Mouse (Mus musculus) urinary bladder, adult 2 months (tissue): ENCODE data around the gene Nrxn3. TPM values are rescaled to one million over a fixed set of nuclear protein-coding genes. Genes with fewer than 3 reads are reported as not detected.

Source experiments
- DNase-seq: peaks from one replicate; pipeline ENCODE4 v3.0.0; 2022; ENCODE audit warnings: low spot score
- polyA plus RNA-seq: library from polyadenylated mRNA; depleted of rRNA; stranded (reverse); fragments of >200 nt; gene quantifications from 2 replicates; pipeline ENCODE4 v1.2.3, GENCODE M21; 2012

Gene Nrxn3
- polyA plus RNA-seq, 1 experiment = 0.28 TPM

DNA sequence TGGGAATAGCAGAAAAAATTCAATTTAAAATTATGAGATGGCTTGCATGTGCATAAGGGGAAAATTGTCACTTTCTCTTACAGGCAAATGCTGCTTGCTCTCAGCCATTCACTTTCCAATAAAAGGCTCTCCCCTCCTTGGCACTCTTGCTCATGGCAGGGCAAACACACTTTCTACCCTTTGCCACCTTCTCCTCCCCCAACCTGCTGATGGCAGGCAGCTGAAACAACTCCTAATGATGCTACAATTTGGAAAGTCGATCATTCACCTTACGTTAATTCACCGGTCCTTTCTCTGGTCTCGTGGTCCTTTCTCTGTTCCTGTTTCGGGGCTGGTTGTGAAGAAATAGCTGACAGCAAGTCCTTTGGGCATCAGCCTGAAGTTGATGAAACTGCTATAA lies 1091.0 kb downstream of the Nrxn3 start:
- DNase-seq = no peak

DNA sequence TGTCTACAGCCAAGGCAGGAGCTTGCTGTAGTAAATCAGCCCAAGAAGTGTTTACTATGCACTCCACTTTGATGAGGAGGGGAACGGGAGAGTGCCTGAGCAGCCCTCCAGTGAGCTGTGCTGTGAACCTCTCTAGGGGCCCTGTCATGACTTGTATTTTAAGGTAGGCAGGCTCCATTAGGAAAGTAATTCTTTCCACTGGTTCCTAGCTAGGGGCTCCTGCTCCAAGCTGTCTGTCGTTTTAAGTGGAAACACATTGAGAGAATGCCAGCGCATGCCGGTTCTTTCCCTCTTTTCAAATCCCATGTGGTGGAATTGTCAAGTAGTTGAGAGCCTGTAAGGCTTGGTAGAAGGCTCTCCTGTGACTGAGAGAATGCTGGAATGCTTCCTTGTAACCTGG lies 1091.9 kb downstream of the Nrxn3 start:
- DNase-seq = no peak

DNA sequence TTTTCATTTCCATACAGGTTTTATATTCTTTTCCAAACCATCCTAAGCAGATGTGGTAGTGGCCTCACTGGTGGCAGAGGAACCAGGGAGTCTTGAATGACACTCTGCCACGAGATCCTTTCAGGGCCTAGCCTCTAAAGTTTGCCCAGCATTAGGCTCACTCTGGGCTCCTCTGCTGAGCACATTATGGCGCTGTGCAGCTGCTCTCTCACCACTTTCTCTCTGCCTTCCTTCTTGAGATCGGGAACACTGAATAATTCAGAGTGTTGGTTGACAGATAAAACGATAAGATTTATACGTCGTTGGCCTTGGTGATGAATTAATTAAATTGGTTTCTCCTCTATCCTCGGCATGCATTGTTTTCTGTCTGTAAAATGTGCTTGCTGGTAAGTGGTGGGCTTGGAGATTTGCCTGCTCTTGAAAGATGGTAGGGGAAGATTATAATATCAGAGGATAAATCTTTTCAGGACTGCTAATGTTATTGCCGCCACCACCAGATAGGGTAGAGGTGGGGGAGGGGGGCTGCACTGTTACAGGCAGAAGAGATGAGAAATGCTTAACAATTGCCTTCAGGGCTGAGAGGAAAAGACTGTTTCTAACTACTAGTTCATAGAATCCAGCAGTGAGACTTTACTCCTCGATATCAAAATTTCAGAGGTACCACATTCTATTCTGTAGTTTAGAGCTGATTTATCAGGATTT lies 1094.5 kb downstream of the Nrxn3 start:
- DNase-seq = no peak

DNA sequence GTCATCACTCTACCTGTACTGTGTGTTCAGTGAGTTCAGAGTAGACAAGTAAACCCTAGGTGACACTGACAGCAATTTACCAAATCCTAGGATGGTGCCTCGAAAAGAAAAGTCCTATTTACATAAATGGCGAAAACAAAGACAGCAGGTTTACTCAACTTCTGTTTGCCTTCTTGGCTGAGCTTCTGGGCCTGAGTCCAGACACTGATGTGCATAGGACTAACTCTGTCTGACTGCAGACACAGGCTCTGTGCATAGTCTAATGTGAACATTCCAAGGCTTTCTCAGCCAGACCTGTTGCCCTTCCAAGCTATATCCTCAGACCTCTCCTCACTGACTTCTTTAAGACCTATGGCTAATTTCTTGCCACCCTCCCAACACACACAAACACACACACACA lies 1095.5 kb downstream of the Nrxn3 start:
- DNase-seq = no peak

DNA sequence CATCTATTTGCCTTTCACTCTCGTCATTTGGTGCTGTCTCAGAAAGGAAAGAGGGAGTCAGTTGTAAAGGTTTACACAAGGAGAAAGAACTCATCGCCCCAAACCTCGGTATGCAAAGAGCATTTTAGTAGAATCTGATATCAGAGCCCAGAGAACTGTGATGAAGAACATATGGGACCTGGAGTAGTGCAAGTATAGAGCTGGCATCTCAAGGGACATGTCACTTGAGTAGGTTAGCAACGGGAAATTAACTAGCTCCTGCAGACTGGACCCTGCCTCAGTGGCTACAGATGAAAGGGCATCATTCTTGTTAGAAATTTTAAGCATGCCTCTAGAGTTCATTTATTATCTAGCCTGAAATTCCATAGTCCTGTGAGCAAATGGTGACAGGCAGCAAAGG lies 1099.5 kb downstream of the Nrxn3 start:
- no peak for DNase-seq

DNA sequence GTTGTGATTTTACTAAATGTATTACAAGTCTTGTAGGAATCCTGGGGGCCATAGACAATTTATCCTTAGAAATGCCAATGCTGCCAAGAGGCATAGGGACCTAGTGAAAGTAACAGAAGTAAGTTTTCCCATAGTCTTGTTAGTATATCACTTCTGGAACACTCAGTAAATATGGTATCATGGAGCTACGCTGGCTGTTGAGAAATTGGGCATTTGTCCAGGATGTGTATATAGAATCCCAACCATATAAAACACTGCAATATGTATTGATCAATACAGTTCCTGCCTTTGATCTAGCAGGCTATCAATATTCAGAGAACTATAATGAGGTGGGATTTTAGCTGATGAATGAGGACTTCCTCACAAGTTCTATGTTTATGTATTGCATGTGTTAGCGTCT lies 1107.3 kb downstream of the Nrxn3 start:
- DNase-seq = no peak

DNA sequence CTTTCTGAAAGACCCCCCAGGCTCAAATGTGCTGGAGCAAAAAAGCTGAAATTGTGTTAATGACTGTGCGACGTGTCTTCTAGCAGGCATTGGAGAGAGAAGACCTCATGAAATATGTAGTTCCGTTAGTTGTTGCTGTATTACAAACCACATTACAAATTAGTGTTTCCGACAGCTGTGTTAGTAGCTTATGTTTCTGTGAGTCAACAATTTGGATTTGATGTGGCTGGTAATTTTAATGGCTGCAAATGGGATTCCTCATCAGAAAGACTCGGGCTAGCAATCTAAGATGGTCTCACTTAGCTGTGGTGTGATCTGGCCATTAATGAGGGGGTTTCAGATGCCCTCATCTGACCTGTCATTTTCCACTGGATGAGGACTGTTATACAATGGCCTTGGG lies 1107.7 kb downstream of the Nrxn3 start:
- DNase-seq = no peak

DNA sequence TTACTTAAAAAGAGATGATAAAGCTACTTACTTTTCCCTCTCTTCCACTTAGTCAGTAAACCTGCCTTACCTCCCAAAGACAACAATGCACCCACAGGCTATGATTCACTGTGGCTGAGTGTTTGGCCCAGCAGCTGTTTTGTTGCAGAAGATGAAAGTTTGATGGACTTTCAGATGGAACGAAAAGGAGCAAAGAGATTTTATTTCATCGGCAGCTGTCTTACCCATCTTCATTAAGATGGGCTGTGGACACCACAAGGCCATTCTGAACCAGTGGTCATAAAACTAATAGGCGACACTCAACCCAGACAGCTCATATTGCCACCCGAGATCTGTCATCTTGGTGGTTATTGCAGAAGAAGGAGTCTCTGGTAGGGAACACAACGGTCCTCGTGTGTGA lies 1108.6 kb downstream of the Nrxn3 start:
- no peak for DNase-seq

DNA sequence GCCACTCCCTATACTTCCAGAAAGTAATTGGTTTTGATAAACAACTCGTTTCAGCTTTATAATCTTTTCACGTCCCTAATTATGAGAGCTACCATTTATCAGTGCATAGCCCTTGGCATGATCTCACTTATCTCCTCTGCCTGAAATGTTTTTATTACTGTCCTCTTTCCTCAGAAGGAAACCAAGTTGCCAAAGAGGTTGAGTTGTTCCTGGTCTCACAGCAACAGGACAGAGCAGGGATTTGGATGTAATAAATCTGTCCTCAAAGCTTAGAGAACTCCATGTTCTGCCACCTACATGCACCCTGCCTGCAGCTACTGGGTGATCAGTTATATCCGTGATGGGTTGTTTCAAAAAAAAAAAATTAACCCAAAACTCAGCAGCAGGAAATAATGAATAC lies 1113.6 kb downstream of the Nrxn3 start:
- no peak for DNase-seq

DNA sequence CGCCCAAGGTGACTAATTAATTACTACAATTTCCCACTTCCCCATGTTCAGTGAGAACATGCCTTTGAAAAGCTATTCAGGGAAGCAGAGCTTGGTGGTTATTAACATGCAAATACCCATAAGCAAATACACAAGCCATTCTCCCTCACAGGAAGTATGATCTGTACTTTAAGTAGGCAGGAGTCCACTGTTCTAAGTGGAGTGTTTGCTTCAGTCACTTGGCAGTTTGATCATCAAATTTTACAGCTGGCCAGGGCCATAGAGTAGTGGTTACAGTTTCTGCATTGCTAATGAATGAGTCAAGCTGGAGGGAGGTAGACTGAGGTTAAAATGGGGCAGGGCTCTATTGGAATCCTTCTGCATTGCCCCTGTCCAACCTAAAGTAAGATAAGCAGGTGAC lies 1120.2 kb downstream of the Nrxn3 start:
- no peak for DNase-seq

DNA sequence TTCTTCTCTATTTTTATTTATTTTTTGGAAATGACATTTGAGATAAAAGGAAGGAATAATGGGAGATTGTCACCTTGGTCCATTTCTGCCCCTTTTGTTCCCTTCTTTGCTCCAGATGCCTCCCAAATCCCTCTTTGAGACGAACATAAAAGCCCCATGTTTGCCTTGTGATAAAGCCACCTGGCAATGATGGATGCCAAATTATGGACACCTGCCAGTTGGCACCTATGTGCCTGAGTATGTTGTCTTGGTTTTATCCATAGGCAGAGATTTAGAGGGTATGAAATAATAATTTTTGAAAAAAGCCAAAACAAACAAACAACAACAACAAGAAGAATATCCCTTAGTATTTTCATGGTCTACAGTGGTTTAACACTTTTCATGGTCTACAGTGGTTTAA lies 1125.4 kb downstream of the Nrxn3 start:
- DNase-seq = no peak

DNA sequence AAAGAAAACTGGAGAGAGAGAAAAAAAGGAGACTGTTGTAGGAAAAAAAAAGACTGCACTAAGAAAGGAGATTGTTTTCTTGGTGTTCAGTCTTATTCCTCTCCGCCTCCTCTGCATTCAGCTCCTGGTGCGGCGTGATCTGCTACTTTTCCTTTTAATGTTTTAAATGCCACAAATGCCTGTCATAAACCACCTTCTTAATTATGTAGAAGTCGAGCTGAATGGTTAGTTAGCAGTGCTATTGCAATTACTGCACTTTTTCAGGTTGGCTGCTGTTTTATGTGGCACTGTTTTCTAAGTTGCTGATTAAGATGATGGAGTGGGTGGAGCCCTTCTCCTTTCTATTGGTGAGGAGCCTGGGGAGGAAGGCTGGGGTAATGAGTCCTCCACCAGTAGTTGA lies 1131.7 kb downstream of the Nrxn3 start:
- DNase-seq = no peak

DNA sequence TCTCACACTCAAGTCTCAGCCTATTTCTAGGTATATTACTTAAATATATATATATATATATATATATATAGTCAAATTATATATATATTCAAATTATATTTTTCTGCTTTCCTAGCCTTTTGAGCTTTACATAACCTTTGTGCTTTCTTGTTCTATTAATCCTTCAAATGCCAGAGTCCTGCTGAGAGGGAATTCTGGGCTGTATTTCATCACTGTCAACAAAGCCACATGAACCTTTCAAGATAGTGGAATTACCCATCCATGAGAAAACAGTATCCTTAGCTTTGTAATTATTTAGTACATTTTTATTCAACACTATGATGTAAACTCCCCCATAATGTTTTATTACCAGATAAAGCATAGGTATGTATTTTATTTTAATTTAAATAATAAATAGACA lies 1144.4 kb downstream of the Nrxn3 start:
- no peak for DNase-seq

DNA sequence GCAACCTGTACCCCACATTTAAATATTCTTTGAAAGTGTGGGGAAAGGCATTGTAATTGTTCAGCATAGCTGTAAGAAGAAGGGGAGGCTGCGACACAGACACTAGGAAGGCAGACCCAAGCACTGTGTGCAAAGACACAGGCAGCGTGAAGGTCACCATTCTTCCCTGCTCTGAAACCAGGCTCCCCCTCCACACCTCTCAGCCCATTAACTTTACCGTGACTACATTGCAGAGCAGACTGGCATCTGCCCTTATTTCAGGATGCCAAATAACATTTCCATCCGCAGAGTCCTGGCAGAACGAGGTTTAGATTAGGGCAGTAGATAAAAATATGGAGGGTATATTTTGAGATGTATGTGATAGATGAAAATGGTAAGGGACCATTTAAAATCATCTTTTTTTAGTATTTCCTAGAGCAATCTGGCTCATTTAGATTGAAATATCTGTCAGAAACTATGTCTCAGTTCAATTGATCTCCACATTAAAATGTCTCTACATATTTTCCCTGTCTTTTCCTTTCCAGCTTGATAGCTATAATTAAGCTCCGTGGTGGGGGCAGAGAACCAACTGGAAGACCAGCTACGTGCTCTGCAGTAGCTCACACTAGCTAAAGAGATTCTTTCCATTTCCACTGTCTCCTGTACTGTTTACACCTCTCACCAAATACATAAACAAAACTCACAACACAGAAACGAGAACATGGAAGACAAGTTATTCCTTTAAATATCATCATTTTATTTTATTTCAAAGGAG lies 1160.1 kb downstream of the Nrxn3 start:
- no peak for DNase-seq

DNA sequence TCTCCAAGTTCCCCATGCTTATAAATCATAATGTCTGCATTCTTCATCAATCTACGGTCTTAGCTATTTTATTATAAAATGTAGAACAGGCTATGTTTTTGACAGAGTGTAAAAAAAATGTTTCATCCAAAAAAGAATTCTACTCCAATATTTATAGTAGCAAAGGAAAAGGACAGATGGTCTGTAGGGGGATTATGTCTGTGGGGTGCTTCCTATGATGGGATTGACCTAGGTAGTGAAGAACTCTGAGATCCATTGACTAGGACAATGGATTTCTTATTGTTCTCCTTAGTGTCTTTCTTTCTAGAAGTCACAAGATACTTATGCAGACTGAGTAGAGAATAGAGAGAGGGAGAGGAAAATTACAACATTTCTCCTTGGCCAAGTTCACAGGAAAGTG lies 1161.9 kb downstream of the Nrxn3 start:
- DNase-seq = no peak

DNA sequence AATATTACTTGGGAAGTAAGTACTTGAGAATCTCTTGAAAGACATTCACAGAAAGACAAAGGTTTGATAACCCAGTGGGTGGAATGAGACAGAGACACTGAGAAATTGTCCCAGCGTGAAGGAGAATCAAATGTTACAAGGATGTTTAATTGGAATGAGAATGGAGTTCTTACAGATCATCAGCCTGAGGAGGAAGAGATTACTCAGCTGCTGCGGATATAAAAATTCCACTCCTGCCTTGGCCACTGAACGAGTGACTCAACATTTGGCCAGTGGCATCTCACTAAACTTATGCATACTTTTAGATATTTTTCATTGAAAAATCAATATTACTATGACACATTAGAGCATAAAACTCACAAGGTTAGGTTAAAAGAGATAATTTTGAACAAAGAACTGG lies 1166.0 kb downstream of the Nrxn3 start:
- no peak for DNase-seq

DNA sequence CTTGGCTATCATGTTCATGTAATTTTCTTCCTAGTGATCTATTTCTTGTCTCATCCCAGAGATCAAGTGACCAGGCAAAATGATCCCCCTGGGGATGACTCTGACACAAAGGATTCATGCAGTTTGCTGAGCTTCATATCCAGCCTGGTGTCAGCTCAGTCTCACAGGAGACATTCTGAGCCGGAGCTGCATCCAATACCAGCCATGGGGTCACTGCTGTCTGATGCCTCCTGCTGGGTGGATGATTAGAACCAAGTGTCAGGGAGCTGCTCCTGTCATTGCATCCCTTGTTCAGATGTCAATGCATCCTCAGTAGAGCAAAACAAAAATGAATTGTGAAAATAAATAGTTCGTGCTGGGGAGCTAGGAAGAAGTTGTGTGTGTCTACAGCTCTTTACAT lies 1174.2 kb downstream of the Nrxn3 start:
- DNase-seq = no peak

DNA sequence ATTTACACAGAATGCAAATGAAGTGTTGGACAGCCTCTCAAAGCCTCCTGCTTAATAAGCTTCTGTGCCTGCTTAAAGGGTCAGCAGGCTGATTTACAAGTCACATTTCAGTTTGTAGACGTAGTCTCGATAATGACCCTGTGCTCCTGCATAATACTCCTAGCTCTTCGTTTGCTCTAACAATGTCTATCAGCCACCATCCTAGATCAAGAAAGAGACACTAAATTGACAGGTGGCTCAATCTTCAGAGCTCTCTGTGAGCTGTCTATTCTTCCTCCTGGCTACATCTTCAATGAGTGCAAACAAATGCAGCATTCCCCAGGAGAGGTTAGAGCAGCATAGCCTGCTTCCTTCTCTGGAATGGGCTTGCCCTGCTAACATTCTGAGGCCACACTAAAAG lies 1186.9 kb downstream of the Nrxn3 start:
- DNase-seq = no peak

DNA sequence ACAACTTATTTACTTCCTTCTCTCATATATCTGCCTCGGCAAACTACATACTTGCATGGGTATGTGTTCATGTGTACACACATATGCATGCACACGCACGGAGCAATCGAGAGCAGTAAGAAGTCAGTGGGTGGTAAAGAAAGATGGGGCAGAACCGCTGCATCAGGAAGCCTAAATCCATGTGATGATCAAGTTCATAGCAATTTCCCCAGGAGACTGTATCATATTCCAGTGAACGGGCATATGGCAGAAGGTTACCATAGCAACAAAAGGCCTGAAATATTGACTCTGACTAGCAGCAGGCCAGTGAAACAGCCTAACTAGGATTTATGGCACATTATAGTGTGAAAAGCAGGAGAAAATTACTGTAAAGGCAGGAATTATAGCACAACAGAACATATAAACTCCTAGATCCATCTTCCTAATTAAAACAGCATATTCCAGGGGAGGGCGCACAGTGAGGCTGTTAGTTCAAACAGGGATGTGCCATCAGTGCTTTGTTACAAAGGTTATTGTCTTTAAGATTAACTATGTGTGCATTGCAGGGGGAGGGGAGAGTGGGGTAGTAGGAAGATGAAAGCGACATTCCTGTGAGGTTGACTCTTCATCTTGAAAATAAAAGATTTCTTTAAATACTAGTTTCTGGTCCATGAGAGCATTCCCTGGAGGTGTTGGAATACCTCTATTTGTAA lies 1195.6 kb downstream of the Nrxn3 start:
- no peak for DNase-seq

DNA sequence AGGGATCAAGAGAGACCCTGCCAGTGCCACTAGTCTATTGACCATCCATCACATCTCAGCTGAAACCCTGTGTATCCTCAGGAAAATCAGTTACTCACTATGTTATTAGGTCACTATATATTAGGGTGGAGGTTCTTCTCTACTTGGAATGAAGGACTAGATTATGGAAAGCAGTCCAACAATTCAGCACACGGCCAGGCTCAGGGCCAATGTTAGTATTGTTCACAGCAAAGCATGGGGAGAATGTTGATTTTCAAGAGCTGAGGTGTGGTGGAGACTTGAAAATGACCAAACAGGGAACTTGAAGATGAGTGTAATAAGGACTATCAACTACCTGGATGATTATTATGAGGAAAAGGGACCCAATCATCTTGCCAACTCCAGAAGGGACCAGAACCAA lies 1209.7 kb downstream of the Nrxn3 start:
- DNase-seq = no peak

DNA sequence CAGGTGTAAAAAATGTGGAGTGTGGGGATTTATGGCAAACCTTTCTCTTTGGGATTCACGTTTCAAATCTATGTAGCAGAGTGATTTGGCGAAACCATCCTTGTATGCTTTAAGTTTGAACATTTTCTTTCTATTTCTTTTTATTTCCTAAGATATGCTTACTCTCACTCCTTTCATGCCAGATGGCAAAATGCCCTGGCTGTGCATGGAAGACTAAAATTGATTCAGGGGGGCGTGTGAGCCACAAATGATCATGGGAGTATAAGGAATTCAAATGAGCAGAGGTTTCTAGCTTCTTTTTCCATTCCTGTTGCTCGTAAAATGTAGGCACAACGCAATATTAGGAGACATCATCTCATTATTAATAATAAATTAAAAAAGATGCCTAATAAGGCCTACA lies 1211.0 kb downstream of the Nrxn3 start:
- no peak for DNase-seq

DNA sequence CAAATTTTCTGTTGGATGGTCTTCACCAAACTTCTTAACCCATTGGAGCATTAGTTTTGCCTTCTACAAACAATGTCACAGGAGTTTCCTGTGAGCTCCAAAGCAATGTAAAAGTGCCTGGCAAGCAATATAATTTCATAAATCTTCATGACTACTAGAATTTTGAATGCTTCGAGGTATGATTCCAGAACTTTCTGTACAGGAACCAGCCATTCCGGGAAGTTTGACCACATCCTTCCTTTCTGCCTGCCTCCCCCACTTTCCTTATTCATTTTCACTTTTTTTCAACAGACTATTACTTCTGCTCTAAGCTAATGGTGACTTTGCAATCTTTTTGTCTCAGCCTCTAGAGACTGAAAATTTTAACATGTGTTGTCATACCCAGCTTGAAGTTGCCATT lies 1218.1 kb downstream of the Nrxn3 start:
- no peak for DNase-seq

DNA sequence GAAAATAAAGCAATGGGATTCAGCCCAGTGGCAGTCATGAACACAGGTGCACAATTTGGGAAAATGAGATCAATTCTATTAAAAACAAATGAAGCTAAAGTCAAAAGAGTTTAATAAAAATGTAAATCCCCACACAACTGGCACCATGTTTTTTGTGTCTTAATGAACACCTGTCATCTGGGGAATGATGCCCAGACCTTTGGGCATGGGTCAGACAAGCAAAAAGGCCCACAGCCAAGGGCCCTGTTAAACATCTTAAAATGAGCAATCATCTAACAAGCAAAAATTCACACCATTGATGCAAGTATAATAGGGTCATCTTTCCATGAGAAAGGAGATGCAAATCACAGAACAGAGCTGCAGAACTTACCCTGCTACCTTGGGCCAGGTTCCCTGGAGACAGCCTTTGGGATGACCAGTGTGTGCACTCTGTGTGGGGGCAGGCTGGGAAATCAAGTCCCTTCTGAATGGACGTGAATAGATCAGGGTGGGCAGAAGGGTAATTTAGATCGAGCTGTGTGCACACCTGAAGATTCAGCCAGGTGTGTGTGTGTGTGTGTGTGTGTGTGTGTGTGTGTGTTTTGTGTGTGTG lies 1223.3 kb downstream of the Nrxn3 start:
- DNase-seq = no peak
